Mouse (Mus musculus) heart, embryonic 10.5 days (tissue): Measurements from ENCODE around the gene C1ql1. TPM values are rescaled to one million over a fixed set of nuclear protein-coding genes. Genes with fewer than 3 reads are reported as not detected.
"Not testable (repeated sequence)": the region's sequence is repeated elsewhere in the genome, so short reads cannot be mapped to it uniquely, and the experiment has no call there.

Experiments
- DNase-seq: peaks from one replicate; pipeline ENCODE4 v3.0.0-alpha.2; 2017; ENCODE audit warnings: low spot score
- H3K27ac ChIP-seq: fragments of 300-500 bp; sonication (generic); 2 replicates; pipeline ENCODE4 v1.5.1; 2016; ENCODE audit warnings: mild to moderate bottlenecking
- H3K27me3 ChIP-seq: fragments of 300-500 bp; sonication (generic); 2 replicates; pipeline ENCODE4 v1.6.1; 2016; ENCODE audit warnings: mild to moderate bottlenecking; ENCODE audit not compliant: poor library complexity, insufficient read depth, severe bottlenecking
- H3K36me3 ChIP-seq: fragments of 300-500 bp; sonication (generic); 2 replicates; pipeline ENCODE4 v1.6.1; 2016; ENCODE audit warnings: mild to moderate bottlenecking, moderate library complexity
- H3K4me1 ChIP-seq: fragments of 300-500 bp; sonication (generic); 2 replicates; pipeline ENCODE4 v1.6.1; 2016; ENCODE audit warnings: mild to moderate bottlenecking
- H3K4me3 ChIP-seq: fragments of 300-500 bp; sonication (generic); 2 replicates; pipeline ENCODE4 v1.5.1; 2016; ENCODE audit warnings: mild to moderate bottlenecking, moderate library complexity
- H3K9me3 ChIP-seq: fragments of 300-500 bp; sonication (generic); 2 replicates; pipeline ENCODE4 v1.6.1; 2016; ENCODE audit warnings: mild to moderate bottlenecking, moderate library complexity
- WGBS: fragments of 180-500 bp; shearing (Covaris S2); methylation state at CpG from one replicate; pipeline ENCODE4 v1.1.7; 2016; 5-methylcytosine and 5-hydroxymethylcytosine counted together
- polyA plus RNA-seq: library from polyadenylated mRNA; unstranded; fragments of >200 nt; fragmentation: Nextera tagmentation; extraction: Ambion mirVana; gene quantifications from 2 replicates; pipeline ENCODE4 v1.2.1, GENCODE M21; 2016

Gene C1ql1
- polyA plus RNA-seq, 1 experiment from 2014 or later: 0.98 TPM

- 78% methylated on average over 9 of the region's 9 CpGs for WGBS
- not testable (repeated sequence) for DNase-seq, H3K9me3 ChIP-seq, H3K4me3 ChIP-seq, H3K36me3 ChIP-seq, H3K27ac ChIP-seq
- peaks cover 10% of the 10 kb centered on the region for H3K4me1 ChIP-seq
- peaks cover 38% of the 10 kb centered on the region for H3K27me3 ChIP-seq
These were observed 29.5 kb upstream of the C1ql1 start for GRCm38 (mm10) chr11:102975966-102976365.

- Histone ChIP-seq H3K27me3 (peaks cover 63% of the 10 kb centered on the region), H3K4me1 (no peaks in the 10 kb centered on the region), H3K4me3 (no peak overlapping the region), H3K27ac (no peak overlapping the region), H3K36me3 (no peaks in the 10 kb centered on the region), H3K9me3 (no peaks in the 10 kb centered on the region)
- 68% methylated on average over 1 of the region's 1 CpGs for WGBS
- DNase-seq: no peak
These were observed 25.8 kb upstream of the C1ql1 start for GRCm38 (mm10) chr11:102972326-102972725.

GRCm38 (mm10) chr11:102971604-102972003 is 25.1 kb upstream of the C1ql1 start:
- 56% methylated on average over 5 of the region's 5 CpGs for WGBS
- Histone ChIP-seq H3K9me3 (no peaks in the 10 kb centered on the region), H3K4me1 (no peaks in the 10 kb centered on the region), H3K27me3 (peaks cover 70% of the 10 kb centered on the region), H3K27ac (no peak overlapping the region), H3K4me3 (no peak overlapping the region), H3K36me3 (no peaks in the 10 kb centered on the region)
- no peak for DNase-seq

- Histone ChIP-seq H3K27ac (no peak overlapping the region), H3K4me1 (peaks cover 17% of the 10 kb centered on the region), H3K4me3 (no peak overlapping the region), H3K36me3 (no peaks in the 10 kb centered on the region), H3K9me3 (no peaks in the 10 kb centered on the region), H3K27me3 (peaks cover 70% of the 10 kb centered on the region)
- WGBS: 67% methylated on average over 16 of the region's 16 CpGs
- no peak for DNase-seq
These were observed 18.1 kb upstream of the C1ql1 start for GRCm38 (mm10) chr11:102964547-102965091.

GRCm38 (mm10) chr11:102963855-102964546 is 17.5 kb upstream of the C1ql1 start:
- peak overlapping the region; percentile 47 for H3K4me3 ChIP-seq
- H3K27ac ChIP-seq: peak overlapping the region; percentile 78
- DNase-seq: no peak

GRCm38 (mm10) chr11:102963246-102963854 is 16.9 kb upstream of the C1ql1 start:
- Histone ChIP-seq H3K9me3 (no peaks in the 10 kb centered on the region), H3K4me3 (peak overlapping the region; percentile 47), H3K27ac (peak overlapping the region; percentile 78), H3K27me3 (peaks cover 59% of the 10 kb centered on the region), H3K36me3 (no peaks in the 10 kb centered on the region), H3K4me1 (peaks cover 17% of the 10 kb centered on the region)
- no peak for DNase-seq
- WGBS: 8% methylated on average over 16 of the region's 16 CpGs

More at GRCm38 (mm10) chr11:102963855-102964546, 17.5 kb upstream of the C1ql1 start:
- Histone ChIP-seq H3K27me3 (peaks cover 66% of the 10 kb centered on the region), H3K4me1 (peaks cover 17% of the 10 kb centered on the region), H3K9me3 (no peaks in the 10 kb centered on the region), H3K36me3 (no peaks in the 10 kb centered on the region)
- WGBS: 15% methylated on average over 24 of the region's 24 CpGs

GRCm38 (mm10) chr11:102962861-102963245 is 16.4 kb upstream of the C1ql1 start:
- DNase-seq: no peak
- WGBS: 36% methylated on average over 7 of the region's 7 CpGs
- Histone ChIP-seq H3K36me3 (no peaks in the 10 kb centered on the region), H3K4me3 (peak overlapping the region; percentile 47), H3K9me3 (no peaks in the 10 kb centered on the region), H3K4me1 (peaks cover 18% of the 10 kb centered on the region), H3K27ac (peak overlapping the region; percentile 78; the same call in 1 of the 2 replicates), H3K27me3 (peaks cover 55% of the 10 kb centered on the region)

- no peaks in the 10 kb centered on the region for H3K9me3 ChIP-seq
- WGBS: 78% methylated on average over 4 of the region's 4 CpGs
- H3K27ac ChIP-seq: no peak overlapping the region
- DNase-seq: no peak
- H3K36me3 ChIP-seq: no peaks in the 10 kb centered on the region
- H3K4me1 ChIP-seq: peaks cover 30% of the 10 kb centered on the region
- peaks cover 51% of the 10 kb centered on the region for H3K27me3 ChIP-seq
- no peak overlapping the region for H3K4me3 ChIP-seq
These were observed 14.6 kb upstream of the C1ql1 start for GRCm38 (mm10) chr11:102961082-102961481.

GRCm38 (mm10) chr11:102958870-102959269 is 12.4 kb upstream of the C1ql1 start:
- peaks cover 32% of the 10 kb centered on the region for H3K4me1 ChIP-seq
- no peaks in the 10 kb centered on the region for H3K9me3 ChIP-seq
- peaks cover 43% of the 10 kb centered on the region for H3K27me3 ChIP-seq
- H3K36me3 ChIP-seq: no peaks in the 10 kb centered on the region
- 66% methylated on average over 1 of the region's 1 CpGs for WGBS
- no peak for DNase-seq
- H3K27ac ChIP-seq: no peak overlapping the region
- no peak overlapping the region for H3K4me3 ChIP-seq

- Histone ChIP-seq H3K27ac (no peak overlapping the region), H3K9me3 (no peaks in the 10 kb centered on the region), H3K4me1 (peaks cover 27% of the 10 kb centered on the region), H3K4me3 (no peak overlapping the region), H3K36me3 (no peaks in the 10 kb centered on the region), H3K27me3 (peaks cover 42% of the 10 kb centered on the region)
- WGBS: 87% methylated on average over 6 of the region's 6 CpGs
- DNase-seq: no peak
These were observed 11.9 kb upstream of the C1ql1 start for GRCm38 (mm10) chr11:102958431-102958830.

- WGBS: 74% methylated on average over 8 of the region's 8 CpGs
These were observed 11.2 kb upstream of the C1ql1 start for GRCm38 (mm10) chr11:102957692-102958091.

GRCm38 (mm10) chr11:102956962-102957614 is 10.6 kb upstream of the C1ql1 start:
- no peaks in the 10 kb centered on the region for H3K9me3 ChIP-seq
- no peaks in the 10 kb centered on the region for H3K36me3 ChIP-seq
- no peak overlapping the region for H3K4me3 ChIP-seq
- DNase-seq: no peak
- 51% methylated on average over 16 of the region's 16 CpGs for WGBS
- peaks cover 24% of the 10 kb centered on the region for H3K4me1 ChIP-seq
- no peak overlapping the region for H3K27ac ChIP-seq
- H3K27me3 ChIP-seq: peaks cover 44% of the 10 kb centered on the region

More at GRCm38 (mm10) chr11:102957692-102958091, 11.2 kb upstream of the C1ql1 start:
- H3K4me1 ChIP-seq: peaks cover 24% of the 10 kb centered on the region
- H3K36me3 ChIP-seq: no peaks in the 10 kb centered on the region
- H3K27ac ChIP-seq: no peak overlapping the region
- peaks cover 42% of the 10 kb centered on the region for H3K27me3 ChIP-seq
- no peak overlapping the region for H3K4me3 ChIP-seq
- H3K9me3 ChIP-seq: no peaks in the 10 kb centered on the region
- DNase-seq: no peak

GRCm38 (mm10) chr11:102952922-102953321 is 6.4 kb upstream of the C1ql1 start:
- Histone ChIP-seq H3K4me3 (no peak overlapping the region), H3K36me3 (no peaks in the 10 kb centered on the region), H3K4me1 (peaks cover 33% of the 10 kb centered on the region), H3K9me3 (no peaks in the 10 kb centered on the region), H3K27me3 (peaks cover 86% of the 10 kb centered on the region), H3K27ac (no peak overlapping the region)
- DNase-seq: no peak
- WGBS: 40% methylated on average over 6 of the region's 6 CpGs
